Mouse (Mus musculus) adrenal gland, postnatal 10 days (tissue): Measurements from ENCODE around the gene Gm29609. TPM values are rescaled to one million over a fixed set of nuclear protein-coding genes. Genes with fewer than 3 reads are reported as not detected.
"Not testable (repeated sequence)": the region's sequence is repeated elsewhere in the genome, so short reads cannot be mapped to it uniquely, and the experiment has no call there.

ENCODE experiments used
- DNase-seq: peaks from one replicate; pipeline ENCODE4 v3.0.0; 2021; ENCODE audit warnings: mixed read lengths
- long read RNA-seq, 2 experiments: library from polyadenylated mRNA; stranded (forward); transcript quantifications; one replicate each; pipeline ENCODE4 v2.0.0; 2021
- total RNA-seq, 2 experiments: library from RNA; stranded (reverse); gene quantifications; 2 replicates each; pipeline ENCODE4 v1.2.3; 2021

Gm29609 gene
- 1 to 10 TPM; 1.5 to 2.8 TPM for total RNA-seq
- long read RNA-seq, experiment 1, partial matches to known transcripts = 2 of 2 reads
- long read RNA-seq, experiment 1, other reads (novel, unspliced or antisense) = 0 of 2 reads
- long read RNA-seq, experiment 2 = 0 reads

DNA sequence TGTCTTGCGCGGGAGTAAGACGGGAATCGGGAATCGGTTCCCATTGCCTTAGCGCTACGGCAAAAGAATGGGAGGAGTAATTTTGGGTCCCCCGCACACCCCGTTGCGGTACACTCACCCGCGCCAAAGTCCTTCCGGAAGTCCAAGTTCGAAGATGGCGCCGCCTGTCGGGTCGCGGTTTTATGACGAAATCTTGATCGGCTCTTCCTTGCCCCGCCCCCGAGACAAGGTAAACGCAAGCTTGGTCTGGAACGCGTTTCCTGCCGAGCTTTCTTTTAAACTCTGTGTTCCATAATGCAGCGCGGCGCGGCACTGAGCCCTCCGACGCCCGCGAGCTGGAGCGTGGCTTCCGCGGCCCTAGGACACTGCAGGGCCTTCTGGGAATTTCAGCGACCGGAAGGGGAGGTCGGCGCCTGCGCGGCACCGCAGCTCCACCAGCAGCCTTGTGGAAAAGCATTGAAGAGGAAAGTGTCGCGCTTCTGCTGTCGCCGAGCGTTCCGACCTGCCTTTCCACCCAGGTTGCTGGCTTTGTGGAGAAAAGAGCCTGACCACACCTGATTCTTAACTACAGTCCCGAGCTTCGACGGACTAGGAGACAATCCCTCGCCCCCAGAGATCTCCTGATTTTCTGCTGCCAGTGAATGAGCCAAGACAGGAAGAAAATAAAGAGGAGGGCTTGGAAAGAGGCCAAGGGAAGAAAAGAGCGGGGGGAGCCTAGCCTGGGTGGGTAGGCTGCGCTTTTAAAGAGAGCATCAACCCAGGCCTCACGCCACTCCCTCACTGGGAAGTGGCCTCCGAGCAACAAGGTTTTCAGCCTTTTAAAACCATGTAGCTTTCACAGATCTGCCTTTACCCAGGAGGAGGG is at the start of gene Gm29609, which contains the start of gene Gtf3c2:
TSS of gene Gm29609 (minus strand) at position 146 of the 865 bp plus-strand sequence.
TSS of gene Gtf3c2 (minus strand) at position 379 of the 865 bp plus-strand sequence.
- peak; percentile 94 for DNase-seq

DNA sequence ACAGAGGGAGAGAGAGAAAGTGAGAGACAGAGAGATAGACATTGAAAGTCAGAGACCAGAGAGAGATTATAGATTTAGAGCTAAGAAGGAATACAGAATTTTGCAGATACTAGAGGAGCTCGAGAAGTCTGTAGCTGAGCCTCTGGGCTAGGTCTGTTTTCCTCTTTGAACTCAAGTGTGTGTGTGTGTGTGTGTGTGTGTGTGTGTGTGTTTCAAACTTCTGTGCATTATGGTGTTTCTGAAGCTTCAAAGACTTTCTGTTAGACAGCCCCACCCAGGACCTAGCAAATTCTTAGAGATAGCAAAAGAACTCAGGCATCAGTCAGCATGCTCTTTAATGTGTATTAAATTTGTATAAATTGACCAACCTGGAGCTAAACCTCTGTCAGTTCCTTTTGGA is 46.9 kb upstream of the Gm29609 start:
- no peak for DNase-seq

DNA sequence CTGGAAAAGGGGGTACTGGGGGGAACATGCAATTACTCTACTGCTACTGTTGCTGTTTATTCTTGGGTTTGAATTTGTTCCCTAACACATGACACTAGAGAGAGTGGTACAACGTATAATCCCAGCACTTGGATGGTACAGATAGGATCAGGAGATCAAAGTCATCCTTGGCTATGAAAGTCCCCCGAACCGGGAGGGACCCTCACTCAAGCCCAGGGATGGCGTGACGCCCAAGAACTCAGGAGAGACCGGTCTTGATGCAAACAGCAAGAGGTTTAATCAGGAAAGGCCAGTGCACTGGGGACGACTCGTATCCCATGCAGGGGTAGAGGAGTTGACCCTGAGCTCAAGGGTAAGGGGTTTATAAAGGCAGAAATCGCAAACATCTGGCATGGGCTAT is 43.0 kb upstream of the Gm29609 start:
- no peak for DNase-seq

DNA sequence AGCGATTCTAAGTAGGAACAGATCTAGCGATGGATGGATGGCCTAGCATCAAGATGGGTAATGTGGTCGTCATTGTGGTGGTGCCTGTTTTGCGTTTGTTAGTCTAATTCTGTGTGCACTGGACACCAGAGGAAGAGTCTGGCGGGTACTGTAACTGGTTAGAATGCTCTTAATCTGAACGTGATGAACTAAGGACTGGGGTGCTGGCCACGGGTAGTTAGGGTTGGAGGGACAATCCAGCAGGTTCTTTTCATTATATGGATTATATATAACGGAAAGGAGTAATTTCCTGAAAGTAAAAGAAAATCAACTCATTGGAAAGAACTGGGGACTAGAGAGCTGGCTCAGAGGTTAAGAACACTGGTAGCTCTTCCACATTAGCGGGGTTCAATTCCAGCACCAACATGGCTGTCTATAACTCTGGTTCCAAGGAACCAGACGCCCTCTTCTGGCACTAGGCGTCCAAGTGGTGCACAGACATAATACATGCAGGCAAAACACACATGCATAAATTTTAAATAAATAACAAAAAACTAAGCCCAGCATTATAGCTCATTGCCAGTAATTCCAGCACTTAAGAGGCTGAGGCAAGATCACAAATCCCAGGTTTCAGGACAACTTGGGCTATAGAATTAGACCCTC is 41.7 kb upstream of the Gm29609 start:
- peak; percentile 64 for DNase-seq

DNA sequence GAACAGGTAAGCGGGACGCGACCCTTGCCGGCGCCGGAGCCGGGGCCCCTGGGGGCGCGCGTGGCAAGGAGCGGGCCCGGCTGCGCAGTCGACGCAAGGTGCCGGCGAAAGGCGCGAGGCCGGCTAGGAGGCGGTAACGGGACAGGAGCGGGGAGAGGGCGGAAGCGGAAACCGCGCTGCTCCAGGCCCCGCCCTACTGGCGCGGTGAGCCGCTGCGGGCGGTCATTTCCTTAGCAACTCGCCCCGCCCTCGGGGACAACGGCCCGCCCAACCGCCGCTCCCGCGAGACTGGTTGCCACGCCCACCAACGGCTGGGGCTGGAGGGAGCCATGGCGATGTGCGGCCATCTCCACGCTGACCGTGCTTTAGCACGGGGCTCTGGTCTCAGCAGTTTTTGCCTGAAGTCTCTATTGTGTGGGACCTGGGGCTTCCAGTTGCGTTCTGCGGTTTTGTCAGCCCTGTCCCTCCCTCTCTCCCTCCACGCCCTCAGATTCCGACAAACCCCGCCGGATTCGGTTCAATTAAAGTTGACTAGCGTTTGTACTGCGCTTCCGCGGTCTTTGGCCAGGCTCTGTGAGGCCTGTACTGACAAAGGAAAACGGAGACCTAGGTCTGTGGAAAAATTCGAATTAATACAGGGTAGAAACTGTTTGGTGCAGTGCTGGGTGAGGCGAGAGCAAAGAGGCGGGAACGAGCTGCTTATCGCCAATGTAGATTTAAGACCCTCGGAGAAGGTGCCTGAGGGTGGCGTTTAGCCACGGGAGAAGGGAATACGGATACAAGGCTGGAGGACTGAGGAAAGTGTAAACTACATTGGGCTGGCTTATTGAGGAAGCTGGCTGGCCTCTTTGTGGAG is 41.0 kb upstream of the Gm29609 start, which contains the start of gene Ppm1g:
TSS of gene Ppm1g (minus strand) at position 240 of the 856 bp plus-strand sequence.
- peak; percentile 99 for DNase-seq

DNA sequence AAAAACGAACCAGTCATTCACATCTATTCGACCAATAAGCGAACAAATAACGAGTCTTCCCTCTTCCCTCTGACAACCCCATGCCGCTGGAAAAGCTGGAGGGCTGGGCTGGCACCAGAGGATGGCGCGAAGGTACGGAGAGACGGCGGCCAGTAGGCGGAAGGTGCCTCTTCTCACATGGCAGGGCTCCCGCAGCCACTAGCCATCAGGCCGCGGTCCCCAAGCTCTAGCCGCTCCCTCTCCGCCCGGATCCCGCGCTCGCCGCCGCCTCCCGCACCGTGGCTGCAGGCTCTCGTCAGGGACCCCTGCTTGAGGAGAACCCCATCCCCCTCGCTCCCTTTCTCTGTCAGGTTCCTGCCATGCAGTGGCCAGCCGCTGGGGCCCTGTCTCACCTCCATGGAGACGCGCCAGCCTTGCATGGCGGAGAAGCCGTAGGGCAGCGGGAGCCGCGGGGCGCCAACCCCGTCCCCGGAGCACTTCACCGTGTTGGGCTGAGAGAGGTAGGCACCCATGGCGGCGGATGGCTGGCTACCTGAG is 40.3 kb upstream of the Gm29609 start:
- peak; percentile 67 for DNase-seq

DNA sequence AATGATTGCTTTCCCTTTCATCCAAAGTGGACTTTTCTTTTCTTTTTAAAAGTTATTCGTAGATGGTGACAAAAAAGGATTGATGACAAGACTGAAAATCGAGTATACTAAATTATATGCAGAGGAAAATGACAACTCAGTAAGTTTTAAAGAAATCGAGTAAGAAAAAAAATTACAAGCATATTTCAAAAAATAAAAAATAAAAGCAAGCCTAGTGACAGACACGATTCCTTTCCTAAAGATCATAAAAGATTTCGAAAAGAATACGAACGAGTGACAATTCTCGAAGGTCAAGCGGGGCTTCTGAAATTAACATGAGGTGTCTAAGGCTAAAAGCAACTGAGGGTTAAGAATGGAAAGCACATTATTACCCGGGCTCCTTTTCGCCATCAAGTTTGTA is 39.8 kb upstream of the Gm29609 start:
- no peak for DNase-seq

DNA sequence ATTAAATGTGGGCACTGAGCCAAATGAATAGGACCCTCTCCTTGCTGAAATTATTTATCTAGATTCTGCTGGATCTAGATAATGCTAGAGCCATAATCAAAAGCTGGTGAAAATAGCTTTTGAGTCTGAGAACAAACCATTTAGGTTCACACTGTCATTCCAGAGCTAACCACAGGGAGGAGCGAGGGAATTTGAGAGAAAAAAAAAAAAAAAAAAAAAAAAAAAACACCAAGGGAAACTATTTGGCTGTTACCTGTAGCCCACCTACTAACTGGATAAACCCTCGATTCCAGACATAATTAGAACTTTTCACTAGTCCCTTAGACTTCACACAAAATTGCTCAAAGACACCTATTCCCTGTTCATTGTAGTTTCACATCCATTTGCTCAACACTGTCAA is 39.4 kb upstream of the Gm29609 start:
- no peak for DNase-seq

DNA sequence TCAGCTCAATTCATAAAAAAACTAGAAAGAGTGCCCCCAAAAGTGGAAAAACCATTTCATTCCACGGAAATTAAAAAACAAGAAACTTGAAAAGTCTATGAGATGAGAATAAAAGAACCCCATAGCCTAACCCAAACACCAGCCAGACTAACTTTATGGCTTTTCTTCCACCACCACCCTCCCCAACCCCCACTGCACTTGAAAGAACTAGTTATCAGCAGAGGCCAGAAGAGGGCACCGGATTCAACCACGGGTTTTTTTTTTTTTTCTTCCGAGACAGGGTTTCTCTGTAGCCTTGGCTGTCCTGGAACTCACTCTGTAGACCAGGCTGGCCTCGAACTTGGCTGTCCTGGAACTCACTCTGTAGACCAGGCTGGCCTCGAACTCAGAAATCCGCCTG is 38.6 kb upstream of the Gm29609 start:
- no peak for DNase-seq

DNA sequence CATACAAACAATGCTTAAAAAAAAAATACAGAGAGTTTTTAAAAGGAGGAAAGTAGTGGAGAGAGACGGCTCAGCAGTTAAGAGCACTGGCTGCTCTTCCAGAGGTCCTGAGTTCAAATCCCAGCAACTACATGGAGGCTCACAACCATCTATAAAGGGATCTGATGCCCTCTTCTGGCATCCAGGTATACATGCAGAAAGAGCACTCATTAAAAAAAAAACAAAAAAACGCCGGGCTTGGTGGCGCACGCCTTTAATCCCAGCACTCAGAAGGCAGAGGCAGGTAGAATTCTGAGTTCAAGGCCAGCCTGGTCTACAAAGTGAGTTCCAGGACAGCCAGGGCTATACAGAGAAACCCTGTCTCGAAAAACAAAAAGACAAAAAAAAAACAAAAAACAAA is 36.8 kb upstream of the Gm29609 start:
- DNase-seq = not testable (repeated sequence)

DNA sequence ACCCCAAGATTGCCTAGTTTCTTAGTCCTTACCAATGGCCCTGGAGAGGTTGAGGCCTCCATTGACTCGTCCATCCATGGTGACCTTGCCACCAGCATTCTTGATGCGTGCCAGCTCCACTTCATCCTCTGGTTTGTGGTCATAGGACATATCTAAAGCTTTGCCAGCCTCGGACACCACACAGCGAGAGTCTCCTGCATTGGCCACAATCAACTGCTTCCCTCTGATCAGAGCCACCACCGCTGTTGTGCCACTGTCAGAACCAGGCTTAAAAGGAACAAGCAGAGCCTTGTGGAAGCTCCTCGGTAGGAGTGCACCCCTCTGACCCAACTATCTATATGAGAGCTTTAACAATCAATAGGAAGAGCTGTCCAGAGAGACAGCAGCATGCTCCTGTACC is 24.7 kb upstream of the Gm29609 start:
- no peak for DNase-seq

DNA sequence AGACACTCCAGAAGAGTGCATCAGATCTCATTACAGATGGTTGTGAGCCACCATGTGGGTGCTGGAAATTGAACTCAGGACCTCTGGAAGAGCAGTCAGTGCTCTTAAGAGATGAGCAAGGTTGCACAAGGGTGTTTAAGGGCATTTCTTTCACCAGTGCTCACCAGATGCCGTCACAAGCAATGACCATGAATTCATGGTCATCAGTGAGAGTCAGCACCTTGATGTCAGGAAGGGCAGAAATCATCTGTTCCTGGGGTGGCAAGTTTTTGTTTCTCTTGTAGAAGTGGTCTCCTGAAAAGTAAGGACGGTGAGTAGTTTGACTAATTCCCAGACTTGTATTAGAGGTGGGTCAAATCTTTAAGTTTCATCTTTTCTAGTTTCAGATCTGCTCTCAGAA is 24.2 kb upstream of the Gm29609 start:
- no peak for DNase-seq

DNA sequence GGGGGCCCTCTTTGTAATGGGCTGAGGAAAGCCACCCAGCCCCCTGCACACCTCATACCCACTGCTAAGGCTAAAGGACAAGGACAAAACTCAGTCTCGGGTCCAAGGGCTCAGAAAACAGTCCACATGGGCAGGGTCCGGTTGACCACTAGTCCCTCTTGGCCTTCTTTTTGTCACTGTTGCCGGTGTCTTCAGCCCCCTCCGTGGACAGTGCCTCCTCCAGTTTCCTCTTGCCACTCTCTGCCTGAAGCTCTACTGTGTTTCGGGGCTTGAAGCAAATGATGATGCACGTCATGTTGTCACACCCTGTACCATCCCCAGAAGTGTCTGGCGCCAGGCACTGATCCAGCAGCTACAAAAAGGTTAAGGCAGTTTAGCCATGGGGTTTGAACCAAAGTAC is 23.2 kb upstream of the Gm29609 start:
- DNase-seq = no peak

DNA sequence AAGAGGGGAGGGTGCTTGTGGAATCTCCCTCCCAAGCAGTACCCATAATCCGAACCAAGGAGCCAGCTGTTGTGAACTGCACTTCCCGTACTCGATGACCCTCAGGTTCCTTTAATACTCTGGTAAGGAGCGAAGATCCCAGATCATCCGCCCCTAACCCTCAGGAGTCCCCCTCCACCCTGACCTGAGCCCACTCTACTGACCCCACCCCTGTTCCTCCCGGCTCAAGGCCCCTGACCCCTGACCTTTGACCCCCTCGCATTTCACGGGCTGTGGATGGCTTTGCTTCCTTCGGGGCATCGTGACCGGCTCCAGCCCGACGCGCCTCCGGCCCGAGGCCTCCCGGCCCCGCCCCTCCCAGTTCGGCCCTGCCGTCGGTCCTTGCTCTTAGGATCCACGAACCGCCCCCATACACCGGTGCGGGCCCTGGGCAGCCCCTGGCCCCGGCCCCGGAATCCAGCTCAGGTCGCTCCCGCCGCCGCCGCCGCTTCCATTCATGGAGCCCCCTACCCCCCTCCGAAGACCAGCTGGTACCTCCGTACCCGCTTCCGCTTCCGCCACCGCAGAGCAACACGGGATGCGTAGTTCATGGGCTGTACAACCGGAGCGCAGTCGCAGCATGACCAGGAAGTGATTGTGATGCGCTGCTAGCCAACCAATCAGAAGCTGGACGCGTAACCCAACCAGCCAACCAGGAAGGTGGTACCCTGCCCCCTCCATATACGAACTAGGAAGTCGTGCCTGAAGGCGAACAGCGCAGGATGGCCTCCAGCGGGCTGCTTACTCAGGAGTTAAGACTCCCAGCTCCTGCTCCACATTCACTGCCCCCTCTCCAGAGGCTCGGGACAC is 22.3 kb upstream of the Gm29609 start, which contains the start of gene Zfp513:
TSS of gene Zfp513 (minus strand) at position 562 of the 849 bp plus-strand sequence.
- DNase-seq = peak; percentile 96

DNA sequence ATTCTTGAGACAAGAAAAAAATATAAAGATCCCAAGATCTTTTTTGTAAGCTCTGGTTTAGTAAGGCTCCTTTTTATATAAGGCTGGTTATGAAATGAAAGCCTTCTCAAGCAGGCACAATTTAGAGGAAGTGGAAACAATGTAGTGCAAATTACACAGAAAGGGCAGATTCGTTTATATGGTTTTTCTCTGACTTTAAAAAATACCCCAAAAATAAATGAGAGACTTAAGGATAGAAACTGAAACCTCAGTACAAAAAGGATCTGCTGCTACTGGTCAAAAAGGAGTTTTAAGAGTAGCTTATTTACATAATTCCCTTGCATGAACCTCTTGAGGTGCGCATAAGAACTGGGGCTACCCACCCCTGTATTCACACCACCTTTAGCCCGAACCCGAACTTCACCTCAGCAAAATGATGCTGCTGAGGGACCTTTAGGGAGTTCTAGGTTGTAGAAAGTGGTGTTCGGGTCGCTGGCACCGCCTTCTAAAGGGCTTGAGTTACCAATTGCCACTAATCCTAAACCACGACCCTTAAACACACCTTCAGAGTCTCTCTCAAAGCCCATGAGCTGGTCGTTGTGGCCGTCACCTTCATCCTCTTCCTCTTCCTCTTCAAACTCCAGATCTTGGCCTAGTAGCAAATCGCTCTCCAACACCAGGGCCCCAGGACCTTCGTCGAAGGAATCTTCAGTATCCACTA is 21.5 kb upstream of the Gm29609 start:
- DNase-seq = peak; percentile 35

DNA sequence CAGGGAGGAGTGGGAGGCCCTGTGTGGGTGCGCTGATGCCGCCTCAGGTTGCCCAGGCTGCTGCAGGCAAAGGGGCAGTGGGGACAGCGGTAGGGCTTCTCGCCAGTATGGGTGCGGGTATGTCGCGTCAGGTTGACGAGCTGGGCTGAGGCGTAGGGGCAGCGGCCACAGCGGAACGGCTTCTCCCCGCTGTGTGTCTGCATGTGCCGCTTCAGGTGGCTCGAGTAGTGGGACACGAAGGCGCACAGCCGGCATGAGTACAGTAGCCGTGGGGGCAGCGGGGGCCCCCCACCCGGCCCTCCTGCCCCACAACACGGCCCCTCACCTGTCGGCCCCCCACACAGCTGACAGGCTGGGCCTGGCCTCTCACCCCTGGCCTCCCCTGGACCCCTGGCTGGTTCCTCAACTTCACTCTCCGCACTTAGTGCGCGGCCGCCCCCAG is 20.6 kb upstream of the Gm29609 start:
- peak; percentile 42 for DNase-seq

DNA sequence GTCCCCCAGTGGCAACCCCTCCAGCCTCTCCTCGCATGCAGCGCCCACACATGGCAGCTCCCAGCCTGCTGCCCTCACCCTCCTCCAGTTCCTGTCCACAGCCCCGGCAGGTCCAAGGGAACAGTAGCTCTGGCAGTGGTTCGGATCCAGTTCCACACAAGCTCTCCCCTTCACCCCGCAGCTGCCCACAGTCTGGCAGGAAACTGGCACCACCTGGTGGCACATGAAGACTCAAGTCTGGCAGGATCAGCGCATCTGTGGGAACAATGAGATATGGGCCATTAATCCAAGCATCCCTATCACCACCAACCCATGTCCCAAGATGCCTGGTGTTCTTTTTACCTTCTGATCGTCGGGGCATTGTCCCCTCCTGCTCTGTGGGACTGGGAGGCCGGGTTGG is 20.2 kb upstream of the Gm29609 start:
- DNase-seq = peak; percentile 51

DNA sequence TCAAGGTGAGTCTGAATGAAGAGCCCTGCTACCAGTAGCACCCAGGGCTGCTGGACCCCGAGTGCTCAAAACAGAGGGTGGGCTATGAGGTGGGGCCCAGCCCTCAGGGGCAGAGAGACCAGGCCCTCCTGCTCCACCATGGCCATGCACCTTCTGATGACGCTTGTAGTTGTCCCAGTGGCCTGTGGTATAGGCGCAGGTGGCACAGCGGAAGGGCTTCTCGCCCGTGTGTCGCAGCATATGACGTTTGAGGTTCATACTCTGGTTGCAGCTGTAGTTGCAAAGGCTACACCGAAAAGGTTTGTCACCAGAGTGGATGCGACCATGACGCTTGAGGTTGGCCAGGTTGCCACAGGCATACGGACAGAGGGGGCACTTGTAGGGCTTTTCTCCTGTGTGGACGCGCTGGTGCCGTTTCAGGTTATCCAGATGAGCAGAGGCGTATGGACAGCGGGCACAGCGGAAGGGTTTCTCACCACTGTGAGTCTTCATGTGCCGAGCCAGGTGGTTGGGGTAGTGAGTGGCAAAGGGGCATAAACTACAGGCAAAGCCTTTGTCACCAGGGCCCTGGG is 19.7 kb upstream of the Gm29609 start:
- DNase-seq = no peak

DNA sequence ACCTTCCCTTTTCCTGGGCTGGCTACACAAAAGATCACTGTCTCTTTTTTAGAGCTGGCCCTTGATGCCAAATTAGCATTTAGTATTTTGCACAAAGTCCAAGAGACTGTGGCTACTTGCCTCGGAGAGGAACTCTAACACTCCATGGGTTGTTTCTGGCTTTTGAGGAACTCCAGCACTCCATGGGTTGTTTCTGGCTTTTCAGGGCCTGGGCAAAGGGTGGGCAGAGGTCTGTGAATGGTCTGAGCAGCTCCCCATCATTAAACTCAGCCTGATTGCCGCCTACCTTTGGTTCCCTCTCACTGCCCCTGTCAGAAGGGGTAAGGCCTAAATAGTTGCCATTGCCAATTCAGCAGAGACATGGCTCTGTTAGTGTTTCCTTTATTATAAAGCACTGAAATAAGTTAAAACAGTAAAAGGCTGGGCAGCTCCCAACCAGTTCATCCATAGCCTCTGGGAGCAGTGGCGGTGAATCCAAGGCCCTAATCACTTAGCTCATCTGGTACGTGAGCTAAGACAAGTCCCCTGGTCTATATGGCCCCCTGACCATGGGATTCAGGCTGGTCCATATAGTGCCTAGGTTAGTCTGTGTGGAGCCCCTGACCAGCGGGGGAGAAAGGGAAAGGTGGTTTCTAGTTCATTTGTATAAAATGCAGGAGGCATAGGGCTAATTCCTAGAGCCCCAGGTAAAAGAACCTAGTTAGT is 19.1 kb upstream of the Gm29609 start:
- no peak for DNase-seq
